In genomic region chr10:78018797-78019203, GRCm38 (mm10) we compare ENCODE assay signal across 1 mouse cellular context.
TF ChIP-seq lines count a peak whose summit lies in the region.

No protein-coding gene starts in this region.

TF ChIP-seq in CH12.LX, 34 proteins besides CTCF, POLR2A, EP300 and RAD21 (continued from another document):
- peak; percentile 55; the same call in 1 of the 2 replicates for TF ChIP-seq SIN3A (IDR thresholded peaks at IDR 0.05; ENCODE audit: low read length)
- TF ChIP-seq ELF1 (IDR thresholded peaks at IDR 0.05; ENCODE audit: low read depth, low read length) = no peak; the same call in 1 of the 2 replicates
- peak; percentile 48; the same call in 1 of the 2 replicates for TF ChIP-seq IRF4 (IDR thresholded peaks at IDR 0.05; ENCODE audit: low read depth, low read length)
- no peak for TF ChIP-seq TCF12 (IDR thresholded peaks at IDR 0.05; ENCODE audit: low read depth, low read length)
- peak; percentile 32; the same call in 1 of the 2 replicates for TF ChIP-seq NELFE (IDR thresholded peaks at IDR 0.05; ENCODE audit: low read depth, low read length)
- TF ChIP-seq SMC3 (IDR thresholded peaks at IDR 0.05; ENCODE audit: low read depth, low read length) = peak; percentile 84
